Mouse (Mus musculus): ENCODE results near the gene Bnc2. TPM values are rescaled to one million over a fixed set of nuclear protein-coding genes. Genes with fewer than 3 reads are reported as not detected.
A peak's percentile ranks its signal among the peaks of the same experiment; 100 is the strongest.

The Bnc2 gene
- polyA plus RNA-seq, 1 experiment from 2014 or later, result 34.6 TPM

- no peak overlapping the region for H3K27ac ChIP-seq (replicated peaks; ENCODE audit: low read depth, low read length)
- H3K27me3 ChIP-seq (ENCODE audit: control insufficient read depth, insufficient read depth, low read length), result peaks cover 69% of the 10 kb centered on the region
- 10% methylated on average over 14 of the region's 14 CpGs for WGBS
- H3K4me1 ChIP-seq (ENCODE audit: control insufficient read depth, insufficient read depth, low read length), result peaks cover 14% of the 10 kb centered on the region
- no peaks in the 10 kb centered on the region for H3K36me3 ChIP-seq (ENCODE audit: control insufficient read depth, insufficient read depth, low read length)
- no peak overlapping the region for H3K9ac ChIP-seq (replicated peaks; ENCODE audit: low read length)
- H3K4me2 ChIP-seq (ENCODE audit: low read length), result peak overlapping the region; percentile 97
- H3K4me3 ChIP-seq (replicated peaks; ENCODE audit: low read depth, low read length), result 0 out of 2 replicates have a peak overlapping the region, but pooled peaks have one; percentile 5
- no peak for ATAC-seq (ENCODE audit: low FRiP score, low TSS enrichment)
- DNase-seq, result peak; percentile 56
- no peaks in the 10 kb centered on the region for H3K9me3 ChIP-seq (ENCODE audit: control insufficient read depth, low read length)
Observed at GRCm38 (mm10) chr4:84672181-84672791, 2.8 kb downstream of the Bnc2 start.

- no peak overlapping the region for H3K9ac ChIP-seq (replicated peaks; ENCODE audit: low read length)
- no peak overlapping the region for H3K4me3 ChIP-seq (replicated peaks; ENCODE audit: low read depth, low read length)
- ATAC-seq (ENCODE audit: low FRiP score, low TSS enrichment), result no peak
- H3K9me3 ChIP-seq (ENCODE audit: control insufficient read depth, low read length), result no peaks in the 10 kb centered on the region
- H3K27ac ChIP-seq (replicated peaks; ENCODE audit: low read depth, low read length), result no peak overlapping the region
- H3K4me1 ChIP-seq (ENCODE audit: control insufficient read depth, insufficient read depth, low read length), result peaks cover 14% of the 10 kb centered on the region
- WGBS, result 54% methylated on average over 1 of the region's 1 CpGs
- no peak overlapping the region for H3K4me2 ChIP-seq (ENCODE audit: low read length)
- H3K36me3 ChIP-seq (ENCODE audit: control insufficient read depth, insufficient read depth, low read length), result no peaks in the 10 kb centered on the region
- peaks cover 63% of the 10 kb centered on the region for H3K27me3 ChIP-seq (ENCODE audit: control insufficient read depth, insufficient read depth, low read length)
- DNase-seq, result no peak
Observed at GRCm38 (mm10) chr4:84670996-84671395, 4.1 kb downstream of the Bnc2 start.

GRCm38 (mm10) chr4:84669650-84670049 is 5.4 kb downstream of the Bnc2 start:
- Histone ChIP-seq H3K9ac (replicated peaks; ENCODE audit: low read length) (no peak overlapping the region), H3K4me3 (replicated peaks; ENCODE audit: low read depth, low read length) (no peak overlapping the region), H3K27me3 (ENCODE audit: control insufficient read depth, insufficient read depth, low read length) (peaks cover 54% of the 10 kb centered on the region), H3K4me2 (ENCODE audit: low read length) (peak overlapping the region; percentile 33; the same call in 1 of the 2 replicates), H3K4me1 (ENCODE audit: control insufficient read depth, insufficient read depth, low read length) (peaks cover 5% of the 10 kb centered on the region; the same call in 1 of the 2 replicates), H3K36me3 (ENCODE audit: control insufficient read depth, insufficient read depth, low read length) (no peaks in the 10 kb centered on the region), H3K9me3 (ENCODE audit: control insufficient read depth, low read length) (no peaks in the 10 kb centered on the region), H3K27ac (replicated peaks; ENCODE audit: low read depth, low read length) (no peak overlapping the region)
- DNase-seq, result peak; percentile 35
- 22% methylated on average over 5 of the region's 5 CpGs for WGBS
- no peak for ATAC-seq (ENCODE audit: low FRiP score, low TSS enrichment)

GRCm38 (mm10) chr4:84668949-84669605 is 6.0 kb downstream of the Bnc2 start:
- no peak; the same call in 1 of the 2 replicates for ATAC-seq (ENCODE audit: low FRiP score, low TSS enrichment)
- peak overlapping the region; percentile 33; the same call in 1 of the 2 replicates for H3K4me2 ChIP-seq (ENCODE audit: low read length)
- peak; percentile 43 for DNase-seq
- H3K36me3 ChIP-seq (ENCODE audit: control insufficient read depth, insufficient read depth, low read length), result no peaks in the 10 kb centered on the region
- peak overlapping the region; percentile 31; the same call in 1 of the 2 replicates for H3K9ac ChIP-seq (replicated peaks; ENCODE audit: low read length)
- 15% methylated on average over 12 of the region's 12 CpGs for WGBS
- H3K9me3 ChIP-seq (ENCODE audit: control insufficient read depth, low read length), result no peaks in the 10 kb centered on the region
- no peak overlapping the region for H3K4me3 ChIP-seq (replicated peaks; ENCODE audit: low read depth, low read length)
- H3K4me1 ChIP-seq (ENCODE audit: control insufficient read depth, insufficient read depth, low read length), result no peaks in the 10 kb centered on the region; the same call in 1 of the 2 replicates
- H3K27ac ChIP-seq (replicated peaks; ENCODE audit: low read depth, low read length), result no peak overlapping the region
- H3K27me3 ChIP-seq (ENCODE audit: control insufficient read depth, insufficient read depth, low read length), result peaks cover 48% of the 10 kb centered on the region

- Histone ChIP-seq H3K4me1 (ENCODE audit: control insufficient read depth, insufficient read depth, low read length) (no peaks in the 10 kb centered on the region; the same call in 1 of the 2 replicates), H3K9me3 (ENCODE audit: control insufficient read depth, low read length) (no peaks in the 10 kb centered on the region), H3K4me3 (replicated peaks; ENCODE audit: low read depth, low read length) (no peak overlapping the region), H3K27me3 (ENCODE audit: control insufficient read depth, insufficient read depth, low read length) (peaks cover 39% of the 10 kb centered on the region), H3K4me2 (ENCODE audit: low read length) (no peak overlapping the region), H3K27ac (replicated peaks; ENCODE audit: low read depth, low read length) (no peak overlapping the region), H3K9ac (replicated peaks; ENCODE audit: low read length) (no peak overlapping the region), H3K36me3 (ENCODE audit: control insufficient read depth, insufficient read depth, low read length) (no peaks in the 10 kb centered on the region)
- ATAC-seq (ENCODE audit: low FRiP score, low TSS enrichment) (no peak), DNase-seq (no peak)
- 79% methylated on average over 5 of the region's 5 CpGs for WGBS
Observed at GRCm38 (mm10) chr4:84668226-84668625, 6.8 kb downstream of the Bnc2 start.

- Histone ChIP-seq H3K4me1 (ENCODE audit: control insufficient read depth, insufficient read depth, low read length) (no peaks in the 10 kb centered on the region), H3K4me3 (replicated peaks; ENCODE audit: low read depth, low read length) (no peak overlapping the region), H3K9me3 (ENCODE audit: control insufficient read depth, low read length) (no peaks in the 10 kb centered on the region), H3K36me3 (ENCODE audit: control insufficient read depth, insufficient read depth, low read length) (no peaks in the 10 kb centered on the region), H3K9ac (replicated peaks; ENCODE audit: low read length) (no peak overlapping the region), H3K27me3 (ENCODE audit: control insufficient read depth, insufficient read depth, low read length) (peaks cover 7% of the 10 kb centered on the region; the same call in 1 of the 2 replicates), H3K4me2 (ENCODE audit: low read length) (no peak overlapping the region), H3K27ac (replicated peaks; ENCODE audit: low read depth, low read length) (no peak overlapping the region)
- ATAC-seq (ENCODE audit: low FRiP score, low TSS enrichment) (no peak), DNase-seq (no peak)
- WGBS, result 88% methylated on average over 5 of the region's 5 CpGs
Observed at GRCm38 (mm10) chr4:84662228-84663065, 12.6 kb downstream of the Bnc2 start.

GRCm38 (mm10) chr4:84661341-84661740 is 13.7 kb downstream of the Bnc2 start:
- H3K4me1 ChIP-seq (ENCODE audit: control insufficient read depth, insufficient read depth, low read length), result no peaks in the 10 kb centered on the region
- WGBS, result 85% methylated on average over 3 of the region's 3 CpGs
- H3K36me3 ChIP-seq (ENCODE audit: control insufficient read depth, insufficient read depth, low read length), result no peaks in the 10 kb centered on the region

GRCm38 (mm10) chr4:84651786-84652185 is 23.3 kb downstream of the Bnc2 start:
- H3K4me2 ChIP-seq (ENCODE audit: low read length), result no peak overlapping the region
- no peaks in the 10 kb centered on the region for H3K27me3 ChIP-seq (ENCODE audit: control insufficient read depth, insufficient read depth, low read length)
- H3K36me3 ChIP-seq (ENCODE audit: control insufficient read depth, insufficient read depth, low read length), result no peaks in the 10 kb centered on the region
- H3K4me1 ChIP-seq (ENCODE audit: control insufficient read depth, insufficient read depth, low read length), result no peaks in the 10 kb centered on the region
- H3K4me3 ChIP-seq (replicated peaks; ENCODE audit: low read depth, low read length), result no peak overlapping the region
- no peaks in the 10 kb centered on the region for H3K9me3 ChIP-seq (ENCODE audit: control insufficient read depth, low read length)
- H3K9ac ChIP-seq (replicated peaks; ENCODE audit: low read length), result no peak overlapping the region
- H3K27ac ChIP-seq (replicated peaks; ENCODE audit: low read depth, low read length), result no peak overlapping the region
- DNase-seq (no peak), ATAC-seq (ENCODE audit: low FRiP score, low TSS enrichment) (no peak)
- 38% methylated on average over 8 of the region's 8 CpGs for WGBS

More at GRCm38 (mm10) chr4:84661341-84661740, 13.7 kb downstream of the Bnc2 start:
- H3K4me2 ChIP-seq (ENCODE audit: low read length), result no peak overlapping the region
- H3K27me3 ChIP-seq (ENCODE audit: control insufficient read depth, insufficient read depth, low read length), result peaks cover under 1% of the 10 kb centered on the region; the same call in 1 of the 2 replicates
- ATAC-seq (ENCODE audit: low FRiP score, low TSS enrichment) (no peak), DNase-seq (no peak)
- no peak overlapping the region for H3K27ac ChIP-seq (replicated peaks; ENCODE audit: low read depth, low read length)
- no peak overlapping the region for H3K9ac ChIP-seq (replicated peaks; ENCODE audit: low read length)
- no peak overlapping the region for H3K4me3 ChIP-seq (replicated peaks; ENCODE audit: low read depth, low read length)
- no peaks in the 10 kb centered on the region for H3K9me3 ChIP-seq (ENCODE audit: control insufficient read depth, low read length)
